Mouse (Mus musculus): Measurements from ENCODE around the gene Eml1.
"Not testable (repeated sequence)": the region's sequence is repeated elsewhere in the genome, so short reads cannot be mapped to it uniquely, and the experiment has no call there.

Gene Eml1

DNA sequence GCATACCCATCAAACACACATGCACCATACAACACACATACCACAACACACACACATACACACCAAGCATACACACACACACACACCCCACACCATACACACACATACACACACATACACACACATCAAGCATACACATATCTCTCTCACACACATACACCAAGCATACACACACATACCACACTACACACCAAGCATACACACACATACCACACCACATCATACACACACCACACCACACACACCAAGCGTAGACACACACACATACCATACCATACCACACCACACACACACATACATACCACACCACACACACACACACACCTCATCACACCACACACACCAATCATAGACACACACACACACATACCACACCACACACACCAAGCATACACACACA is 102.1 kb downstream of the Eml1 start:
- DNase-seq (ENCODE audit: low spot score in 2 of 2) = no peak

GRCm38 (mm10) chr12:108474440-108474839 is 103.7 kb downstream of the Eml1 start:
- no peak for DNase-seq (ENCODE audit: low spot score in 2 of 2)

DNA sequence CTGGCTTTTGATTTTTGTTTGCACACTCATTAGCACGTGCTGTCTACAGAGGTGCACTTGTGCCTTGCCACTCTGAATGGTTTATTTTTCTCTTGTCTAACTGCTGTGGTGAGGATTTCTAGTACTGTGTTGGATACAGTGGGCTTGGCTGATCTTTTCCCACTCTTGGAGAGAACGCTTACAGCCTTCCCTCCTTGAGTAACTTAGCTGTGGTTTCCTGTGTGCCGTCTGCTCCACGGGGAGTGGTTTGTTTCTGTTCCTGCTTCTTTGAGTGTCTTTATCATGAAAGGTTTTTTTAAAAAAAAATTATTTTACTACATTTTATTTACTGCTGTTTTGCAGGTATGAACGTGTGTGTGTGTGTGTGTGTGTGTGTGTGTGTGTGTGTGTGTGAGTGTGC is 108.0 kb downstream of the Eml1 start:
- no peak for DNase-seq (ENCODE audit: low spot score in 2 of 2)

- DNase-seq (ENCODE audit: low spot score in 2 of 2) = no peak
Observed at GRCm38 (mm10) chr12:108480704-108481365, 110.1 kb downstream of the Eml1 start.

DNA sequence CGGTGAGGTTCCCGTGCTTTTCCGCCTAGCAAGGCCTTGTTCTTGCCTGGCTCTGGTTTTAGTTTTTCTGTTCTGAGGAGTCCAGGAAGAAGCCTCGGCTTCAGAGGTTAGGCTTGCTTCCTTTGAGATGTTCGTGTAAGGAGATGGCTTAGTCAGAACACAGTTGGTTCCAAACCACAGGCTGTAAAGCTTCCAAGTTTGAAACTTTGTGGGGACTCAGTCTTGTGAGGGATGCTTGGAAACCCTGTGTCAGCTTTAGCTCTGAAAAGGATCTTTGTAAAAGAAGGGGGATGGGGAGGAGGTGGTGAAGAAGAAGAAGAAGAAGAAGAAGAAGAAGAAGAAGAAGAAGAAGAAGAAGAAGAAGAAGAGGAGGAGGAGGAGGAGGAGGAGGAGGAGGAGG is 118.3 kb downstream of the Eml1 start:
- DNase-seq (ENCODE audit: low spot score in 2 of 2) = no peak

- DNase-seq (ENCODE audit: low spot score in 2 of 2) = no peak
Observed at GRCm38 (mm10) chr12:108489741-108490140, 119.0 kb downstream of the Eml1 start.

DNA sequence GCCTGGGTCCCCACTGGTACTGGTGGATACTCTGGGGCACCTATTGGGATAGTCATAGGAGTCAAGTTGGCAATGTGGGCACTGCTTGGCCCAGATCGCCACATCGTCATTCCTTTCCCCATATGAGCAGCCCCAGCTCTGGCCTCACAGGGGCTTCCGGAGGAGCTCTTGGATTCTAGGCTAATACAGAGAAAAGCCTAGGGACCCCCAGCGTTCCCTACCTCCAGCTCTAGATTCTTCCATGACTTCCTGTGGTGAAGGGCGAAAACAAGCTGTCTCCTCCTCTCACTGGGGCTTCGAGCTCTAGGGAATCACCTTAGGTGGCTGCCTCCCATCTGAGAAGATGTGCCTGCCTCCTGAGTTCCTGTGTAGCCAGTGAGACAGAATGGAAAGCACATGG is 119.6 kb downstream of the Eml1 start:
- DNase-seq (ENCODE audit: low spot score in 2 of 2) = no peak

DNA sequence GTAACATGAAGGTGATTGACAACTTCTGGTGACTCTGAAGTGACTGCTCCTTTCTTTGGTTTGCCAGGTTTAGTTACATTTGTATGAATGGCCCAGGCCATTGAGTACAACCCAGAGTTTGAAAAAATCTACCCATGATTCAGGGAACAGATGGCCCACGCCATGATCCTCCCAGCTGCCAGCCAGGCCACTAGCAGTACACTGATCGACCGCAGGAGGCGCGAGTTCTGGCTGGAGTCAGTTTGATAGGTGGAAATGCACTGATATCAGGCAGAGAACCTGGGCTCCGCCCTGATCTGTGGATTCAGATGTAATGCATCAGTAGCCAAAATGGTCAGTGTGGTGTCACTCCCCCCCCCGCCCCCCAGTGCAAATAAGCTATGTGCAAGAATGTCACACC is 120.2 kb downstream of the Eml1 start:
- DNase-seq (ENCODE audit: low spot score in 2 of 2) = no peak

DNA sequence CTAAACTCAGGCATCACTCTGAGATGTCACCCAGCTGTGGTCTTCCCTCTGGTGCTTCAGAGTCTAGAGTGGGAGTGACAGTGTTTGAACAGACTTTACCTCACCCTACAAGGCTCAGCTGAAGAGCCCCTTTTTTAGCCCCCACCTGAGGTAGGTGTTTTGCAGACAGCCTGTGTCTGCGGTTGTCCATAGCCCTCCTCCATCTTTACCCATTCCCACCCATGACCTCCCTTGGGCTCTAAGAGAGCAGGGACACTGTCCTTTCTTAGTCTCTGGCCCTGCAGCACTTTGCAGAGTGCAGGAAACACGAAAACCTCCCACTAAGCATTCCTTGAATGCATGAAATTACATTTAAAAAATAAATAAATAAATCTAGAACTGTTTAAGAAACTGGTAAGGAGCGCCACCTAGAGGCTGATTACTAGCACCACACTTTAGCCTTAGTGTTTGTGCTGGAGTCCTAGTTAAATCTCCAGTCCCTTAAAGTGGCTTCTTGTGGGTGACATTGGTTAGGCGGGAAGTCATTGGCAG is 123.3 kb downstream of the Eml1 start:
- DNase-seq (ENCODE audit: low spot score in 2 of 2) = peak in 1 of 2 experiments; percentile 55

DNA sequence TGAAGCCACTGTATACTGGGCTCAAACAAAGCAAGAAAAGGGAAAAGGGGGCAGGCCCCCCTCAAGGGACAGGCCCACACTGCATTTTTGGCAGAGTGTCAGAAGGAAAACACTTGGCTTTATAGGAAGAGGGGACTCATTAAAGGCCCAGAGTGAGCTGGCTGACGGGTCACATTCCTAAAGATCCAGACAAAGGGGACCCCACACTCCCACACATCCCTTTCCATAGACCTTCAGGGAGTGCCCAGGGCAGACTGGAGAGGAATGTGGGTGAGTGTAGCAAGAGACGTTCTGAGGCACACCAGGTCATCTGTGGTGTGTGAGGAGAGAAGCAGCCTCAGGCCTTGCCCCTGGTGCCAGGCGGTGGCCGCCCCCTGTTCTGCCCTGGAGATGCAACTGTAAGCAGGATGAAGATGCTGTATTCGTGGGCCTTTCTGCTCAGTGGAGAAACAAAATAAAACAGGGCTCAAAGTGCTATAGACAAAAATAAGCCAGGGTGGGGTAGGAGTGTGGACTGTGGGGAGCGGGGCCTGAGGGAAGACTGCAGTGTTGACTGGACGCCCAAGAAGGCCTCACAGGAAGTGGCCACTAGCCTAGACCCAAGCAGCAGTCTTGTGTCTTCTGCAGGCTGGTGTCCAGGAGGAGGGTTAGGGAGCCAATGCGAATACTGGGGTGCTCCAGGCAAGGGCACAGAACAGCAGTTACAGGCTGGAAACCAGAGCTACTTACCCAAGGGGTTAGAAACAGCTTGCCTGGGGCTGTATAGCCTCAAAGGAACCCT is 124.9 kb downstream of the Eml1 start:
- no peak for DNase-seq (ENCODE audit: low spot score in 2 of 2)

GRCm38 (mm10) chr12:108503064-108503463 is 132.3 kb downstream of the Eml1 start:
- no peak for DNase-seq (ENCODE audit: low spot score in 2 of 2)

GRCm38 (mm10) chr12:108503582-108503981 is 132.8 kb downstream of the Eml1 start:
- no peak for DNase-seq (ENCODE audit: low spot score in 2 of 2)

- no peak for DNase-seq (ENCODE audit: low spot score in 2 of 2)
Observed at GRCm38 (mm10) chr12:108505846-108506245, 135.1 kb downstream of the Eml1 start.

- DNase-seq (ENCODE audit: low spot score in 2 of 2) = not testable (repeated sequence)
Observed at GRCm38 (mm10) chr12:108507046-108507445, 136.3 kb downstream of the Eml1 start.

GRCm38 (mm10) chr12:108510571-108510970 is 139.8 kb downstream of the Eml1 start:
- DNase-seq (ENCODE audit: low spot score in 2 of 2) = no peak

DNA sequence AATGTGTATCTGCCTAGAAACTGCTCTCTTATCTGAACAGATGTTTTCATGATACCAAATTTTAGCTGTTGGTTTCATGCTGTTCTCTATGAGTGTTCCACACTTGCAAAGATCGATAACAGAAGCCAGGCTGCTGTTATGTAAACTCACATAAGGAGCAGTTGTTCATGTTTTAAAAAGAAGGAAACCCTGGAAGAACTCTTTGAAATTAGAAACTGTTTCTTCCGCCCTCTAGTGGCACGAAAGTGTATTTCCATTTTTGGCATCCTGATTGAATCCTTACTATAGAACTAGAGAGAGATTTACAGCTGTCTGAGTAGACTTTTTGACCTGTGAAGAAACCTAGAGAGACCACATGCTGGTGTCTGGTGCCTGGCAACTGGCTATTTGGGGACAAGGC is 140.3 kb downstream of the Eml1 start:
- DNase-seq (ENCODE audit: low spot score in 2 of 2) = no peak

GRCm38 (mm10) chr12:108515464-108515863 is 144.7 kb downstream of the Eml1 start:
- no peak for DNase-seq (ENCODE audit: low spot score in 2 of 2)

GRCm38 (mm10) chr12:108519374-108519773 is 148.6 kb downstream of the Eml1 start:
- DNase-seq (ENCODE audit: low spot score in 2 of 2) = no peak

- no peak for DNase-seq (ENCODE audit: low spot score in 2 of 2)
Observed at GRCm38 (mm10) chr12:108529214-108529613, 158.5 kb downstream of the Eml1 start.

DNA sequence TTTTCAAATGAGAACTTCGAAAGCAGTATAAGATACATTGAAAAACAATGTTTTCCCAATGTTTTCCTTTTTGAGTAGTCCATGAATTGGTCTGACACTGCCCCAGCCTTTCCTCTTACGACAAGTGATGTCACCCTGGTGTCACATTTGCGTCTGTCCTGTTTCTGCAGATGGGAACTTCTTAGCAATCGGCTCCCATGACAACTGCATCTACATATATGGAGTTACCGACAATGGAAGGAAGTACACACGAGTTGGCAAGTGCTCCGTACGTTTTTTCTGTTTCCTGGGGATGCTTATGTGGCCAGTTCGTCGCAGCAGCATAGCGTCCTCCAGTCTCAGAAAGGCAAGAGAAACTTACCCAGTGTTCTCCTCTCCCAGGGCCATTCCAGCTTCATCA is 163.7 kb downstream of the Eml1 start:
- DNase-seq (ENCODE audit: low spot score in 2 of 2) = no peak

DNA sequence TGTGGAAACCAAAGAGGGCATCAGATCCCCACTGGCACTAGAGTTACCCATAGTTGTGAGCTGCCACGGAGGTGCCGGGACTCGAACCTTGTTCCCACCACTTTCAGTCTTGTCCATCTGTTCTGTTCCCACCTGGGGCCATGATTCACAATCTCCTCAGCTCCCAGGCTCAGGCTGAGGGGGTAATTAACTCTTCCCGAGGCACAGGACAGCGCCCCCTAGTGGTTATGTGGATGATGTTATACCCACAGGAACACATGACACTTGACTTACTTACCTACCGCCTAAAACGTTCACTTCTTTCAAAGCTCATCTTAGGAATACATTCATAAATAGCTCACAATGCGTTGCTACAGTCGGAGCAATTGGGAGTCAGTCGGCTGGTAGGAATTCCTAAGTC is 165.7 kb downstream of the Eml1 start:
- no peak for DNase-seq (ENCODE audit: low spot score in 2 of 2)

- peak in 1 of 2 experiments; percentile 51 for DNase-seq (ENCODE audit: low spot score in 2 of 2)
Observed at GRCm38 (mm10) chr12:108541088-108541487, 170.3 kb downstream of the Eml1 start.

- DNase-seq (ENCODE audit: low spot score in 2 of 2) = no peak
Observed at GRCm38 (mm10) chr12:108546508-108547153, 175.9 kb downstream of the Eml1 start.

All from frontal cortex, postnatal 14 days (tissue).